Mouse (Mus musculus): ENCODE measurements at regions not wholly inside any gene's neighbourhood (a gene's known extent, or its start where the extent isn't known, plus 50 kb on each side); places are given as distances from the start of the nearest gene placed in this dataset.
A peak's percentile ranks its signal among the peaks of the same experiment; 100 is the strongest.

DNA sequence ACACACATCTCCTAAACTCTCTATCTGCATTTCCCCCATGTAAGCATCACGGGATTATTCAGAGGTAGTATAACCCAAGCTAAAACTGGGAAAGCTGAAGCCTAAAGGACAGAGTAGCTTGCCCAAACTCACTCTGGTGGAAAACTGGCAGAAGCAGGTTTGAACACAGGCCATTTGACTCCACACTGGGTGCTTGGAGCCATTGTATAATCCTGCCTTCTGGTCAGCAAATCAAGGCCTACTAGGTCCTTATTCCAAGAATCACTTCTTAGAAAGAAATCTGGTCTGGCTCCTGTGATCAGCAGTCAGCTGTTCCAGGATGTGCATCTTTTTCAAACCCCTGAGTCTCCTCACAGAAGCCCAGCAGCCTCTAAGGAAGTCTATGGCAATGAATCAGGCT is 582.4 kb downstream of the Nfib start:
- no peak for ATAC-seq (replicated peaks)
- Histone ChIP-seq H3K4me2 (replicated peaks) (no peak overlapping the region), H3K36me3 (no peaks in the 10 kb centered on the region), H3K9me3 (no peaks in the 10 kb centered on the region), H3K27ac (replicated peaks) (no peak overlapping the region), H3K27me3 (no peaks in the 10 kb centered on the region), H3K4me3 (no peak overlapping the region), H3K4me1 (no peaks in the 10 kb centered on the region), H3K9ac (replicated peaks) (no peak overlapping the region)
- 98% methylated on average over 1 of the region's 1 CpGs for WGBS

DNA sequence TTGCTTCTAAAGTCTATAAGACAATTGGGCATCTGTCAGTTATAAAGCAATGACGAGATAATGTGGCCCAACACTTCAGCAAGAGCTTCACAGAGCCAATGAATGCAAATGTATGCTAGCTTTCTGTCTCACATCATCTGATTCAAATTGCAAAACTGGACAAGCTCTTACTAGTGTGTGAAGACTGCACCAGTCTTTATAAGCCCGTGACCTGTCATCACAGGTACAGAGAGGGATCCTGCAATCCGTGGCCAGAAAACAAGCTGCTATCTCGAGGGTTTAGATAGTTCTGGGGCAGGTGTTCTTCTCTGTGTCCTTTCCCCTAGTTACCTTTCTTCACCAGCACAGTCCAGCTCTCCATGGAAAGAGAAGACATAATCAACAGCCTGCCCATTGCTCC is 584.8 kb downstream of the Nfib start:
- no peak for ATAC-seq (replicated peaks)
- no peaks in the 10 kb centered on the region for H3K27me3 ChIP-seq
- H3K9ac ChIP-seq (replicated peaks) = no peak overlapping the region
- no peak overlapping the region for H3K27ac ChIP-seq (replicated peaks)
- H3K4me3 ChIP-seq = no peak overlapping the region
- H3K36me3 ChIP-seq = no peaks in the 10 kb centered on the region
- no peaks in the 10 kb centered on the region for H3K9me3 ChIP-seq
- no peaks in the 10 kb centered on the region for H3K4me1 ChIP-seq
- H3K4me2 ChIP-seq (replicated peaks) = no peak overlapping the region
- WGBS = 61% methylated on average over 4 of the region's 4 CpGs

DNA sequence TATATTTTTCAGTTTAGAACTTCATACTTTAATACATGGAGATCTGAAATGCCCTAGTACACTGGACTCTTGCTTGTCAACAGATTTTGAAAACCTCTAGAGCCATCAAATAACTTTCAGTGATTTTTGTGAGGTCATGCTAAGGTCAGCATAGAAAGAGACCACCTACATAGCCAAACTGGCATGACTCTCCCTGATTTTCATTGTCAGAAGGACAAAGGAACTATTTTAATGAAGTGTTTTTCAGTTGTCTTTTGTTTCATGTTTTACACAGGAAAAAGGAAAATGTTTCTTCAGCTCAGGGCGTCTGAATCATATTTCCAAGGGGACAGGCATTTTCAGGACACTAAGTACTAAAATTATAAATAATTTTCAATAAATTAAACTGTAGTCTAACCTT is 585.2 kb downstream of the Nfib start:
- H3K27ac ChIP-seq (replicated peaks) = no peak overlapping the region
- no peak overlapping the region for H3K4me2 ChIP-seq (replicated peaks)
- no peaks in the 10 kb centered on the region for H3K27me3 ChIP-seq
- no peaks in the 10 kb centered on the region for H3K9me3 ChIP-seq
- no peaks in the 10 kb centered on the region for H3K4me1 ChIP-seq
- no peak overlapping the region for H3K9ac ChIP-seq (replicated peaks)
- no peak overlapping the region for H3K4me3 ChIP-seq
- no peak for ATAC-seq (replicated peaks)
- H3K36me3 ChIP-seq = no peaks in the 10 kb centered on the region
- 40% methylated on average over 1 of the region's 1 CpGs for WGBS

DNA sequence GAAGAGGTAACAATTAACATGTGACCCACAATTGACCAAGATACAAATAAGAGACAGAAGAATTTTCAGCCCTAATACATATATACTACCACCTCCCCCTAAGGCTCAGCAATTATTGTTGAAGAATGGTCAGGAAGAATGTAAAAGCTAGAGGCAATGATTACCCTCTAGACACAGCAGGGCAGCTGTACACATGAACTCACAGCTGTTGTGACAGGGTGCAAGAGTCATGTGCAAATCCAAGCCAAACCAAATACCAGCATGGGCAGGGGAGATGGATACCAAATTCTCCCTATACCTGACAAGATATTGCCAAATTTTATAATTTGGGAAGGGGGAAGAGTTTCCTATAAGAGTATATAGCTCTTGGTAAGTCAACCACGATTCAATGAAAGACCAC is 603.7 kb downstream of the Nfib start:
- Histone ChIP-seq H3K4me1 (peaks cover 9% of the 10 kb centered on the region), H3K9ac (replicated peaks) (no peak overlapping the region), H3K4me2 (replicated peaks) (no peak overlapping the region), H3K4me3 (no peak overlapping the region), H3K9me3 (no peaks in the 10 kb centered on the region), H3K27ac (replicated peaks) (no peak overlapping the region), H3K27me3 (no peaks in the 10 kb centered on the region), H3K36me3 (no peaks in the 10 kb centered on the region)
- no peak for ATAC-seq (replicated peaks)
- WGBS = 94% methylated on average over 1 of the region's 1 CpGs

GRCm38 (mm10) chr4:82099970-82100368 is 605.6 kb downstream of the Nfib start:
- Histone ChIP-seq H3K4me2 (replicated peaks) (no peak overlapping the region), H3K9me3 (no peaks in the 10 kb centered on the region), H3K4me3 (no peak overlapping the region), H3K4me1 (peaks cover 9% of the 10 kb centered on the region), H3K9ac (replicated peaks) (no peak overlapping the region), H3K27me3 (no peaks in the 10 kb centered on the region), H3K36me3 (no peaks in the 10 kb centered on the region), H3K27ac (replicated peaks) (no peak overlapping the region)
- no peak for ATAC-seq (replicated peaks)
- WGBS = 58% methylated on average over 6 of the region's 6 CpGs

GRCm38 (mm10) chr4:82098986-82099969 is 606.3 kb downstream of the Nfib start:
- Histone ChIP-seq H3K9ac (replicated peaks) (no peak overlapping the region), H3K27ac (replicated peaks) (0 out of 2 replicates have a peak overlapping the region, but pooled peaks have one; percentile 1), H3K9me3 (no peaks in the 10 kb centered on the region), H3K4me2 (replicated peaks) (no peak overlapping the region), H3K36me3 (no peaks in the 10 kb centered on the region), H3K4me1 (peaks cover 9% of the 10 kb centered on the region), H3K27me3 (no peaks in the 10 kb centered on the region), H3K4me3 (no peak overlapping the region)
- WGBS = 50% methylated on average over 13 of the region's 13 CpGs
- ATAC-seq (replicated peaks) = peak; percentile 67; the same call in 1 of the 2 replicates

DNA sequence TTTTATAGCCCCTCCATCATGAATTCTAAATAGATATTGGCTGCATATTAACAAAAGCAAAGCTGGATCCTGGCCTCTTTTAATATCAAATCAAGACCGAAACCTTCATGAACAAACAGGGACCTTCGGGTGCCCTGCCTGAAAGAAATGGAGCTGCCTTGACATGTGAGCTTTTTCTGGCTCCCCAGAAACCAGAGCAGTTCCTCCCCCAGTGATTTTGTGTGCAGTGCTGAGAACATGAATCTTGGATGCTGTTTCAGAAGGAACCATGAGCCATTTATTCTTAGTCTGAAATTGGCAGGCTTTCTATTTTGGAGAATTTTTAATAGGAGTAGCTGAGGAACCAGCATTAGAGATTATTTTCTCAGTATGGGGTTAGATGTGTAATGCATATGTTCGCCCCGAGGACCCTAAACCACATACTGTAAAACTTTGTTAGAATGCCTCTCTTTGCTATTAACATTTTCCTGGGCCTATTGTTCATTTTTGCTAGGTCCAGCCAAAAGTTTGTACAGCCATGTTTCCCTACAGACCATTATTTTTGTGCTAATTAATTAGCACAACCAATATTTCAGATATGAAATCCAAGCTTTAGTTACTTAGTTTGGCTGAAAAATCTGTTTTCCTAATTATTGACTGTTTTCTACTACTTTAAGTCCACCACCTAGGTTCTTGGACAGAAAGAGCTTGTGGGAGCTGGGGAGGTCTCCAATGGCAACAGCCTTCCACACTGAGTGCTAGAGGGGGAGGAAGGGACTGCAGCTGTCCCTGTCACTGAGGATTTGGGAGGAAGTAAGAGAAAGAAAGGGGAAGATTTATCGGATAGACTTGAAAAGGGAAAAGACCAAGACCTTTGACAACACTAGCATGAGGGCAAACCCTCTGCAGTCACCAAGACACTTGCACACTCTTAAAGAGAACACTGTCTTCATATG is 613.0 kb downstream of the Nfib start:
- H3K4me1 ChIP-seq = 0 out of 2 replicates have a peak, but pooled peaks cover 3% of the 10 kb centered on the region
- no peak overlapping the region for H3K4me3 ChIP-seq
- no peaks in the 10 kb centered on the region for H3K36me3 ChIP-seq
- H3K27ac ChIP-seq (replicated peaks) = peak overlapping the region; percentile 27
- no peak for ATAC-seq (replicated peaks)
- H3K9me3 ChIP-seq = no peaks in the 10 kb centered on the region
- no peak overlapping the region for H3K4me2 ChIP-seq (replicated peaks)
- 75% methylated on average over 5 of the region's 5 CpGs for WGBS
- H3K9ac ChIP-seq (replicated peaks) = no peak overlapping the region
- H3K27me3 ChIP-seq = no peaks in the 10 kb centered on the region

GRCm38 (mm10) chr4:82089657-82090056 is 615.9 kb downstream of the Nfib start:
- Histone ChIP-seq H3K4me3 (no peak overlapping the region), H3K4me2 (replicated peaks) (no peak overlapping the region), H3K9ac (replicated peaks) (no peak overlapping the region), H3K27me3 (no peaks in the 10 kb centered on the region), H3K36me3 (no peaks in the 10 kb centered on the region), H3K4me1 (0 out of 2 replicates have a peak, but pooled peaks cover 3% of the 10 kb centered on the region), H3K27ac (replicated peaks) (no peak overlapping the region), H3K9me3 (no peaks in the 10 kb centered on the region)
- 93% methylated on average over 5 of the region's 5 CpGs for WGBS
- no peak for ATAC-seq (replicated peaks)

GRCm38 (mm10) chr4:82083519-82083918 is 622.0 kb downstream of the Nfib start:
- H3K27me3 ChIP-seq = no peaks in the 10 kb centered on the region
- no peak overlapping the region for H3K4me2 ChIP-seq (replicated peaks)
- H3K9ac ChIP-seq (replicated peaks) = no peak overlapping the region
- WGBS = 76% methylated on average over 2 of the region's 2 CpGs
- no peak overlapping the region for H3K4me3 ChIP-seq
- H3K36me3 ChIP-seq = no peaks in the 10 kb centered on the region
- ATAC-seq (replicated peaks) = no peak
- H3K4me1 ChIP-seq = no peaks in the 10 kb centered on the region
- H3K27ac ChIP-seq (replicated peaks) = no peak overlapping the region
- no peaks in the 10 kb centered on the region for H3K9me3 ChIP-seq

- no peaks in the 10 kb centered on the region for H3K36me3 ChIP-seq
- H3K4me2 ChIP-seq (replicated peaks) = no peak overlapping the region
- no peaks in the 10 kb centered on the region for H3K27me3 ChIP-seq
- no peaks in the 10 kb centered on the region for H3K9me3 ChIP-seq
- no peaks in the 10 kb centered on the region for H3K4me1 ChIP-seq
- no peak overlapping the region for H3K27ac ChIP-seq (replicated peaks)
- no peak overlapping the region for H3K4me3 ChIP-seq
- H3K9ac ChIP-seq (replicated peaks) = no peak overlapping the region
- ATAC-seq (replicated peaks) = no peak
- WGBS = 81% methylated on average over 3 of the region's 3 CpGs
Measured at GRCm38 (mm10) chr4:82068050-82068449, 625.4 kb upstream of the Mpdz start.

DNA sequence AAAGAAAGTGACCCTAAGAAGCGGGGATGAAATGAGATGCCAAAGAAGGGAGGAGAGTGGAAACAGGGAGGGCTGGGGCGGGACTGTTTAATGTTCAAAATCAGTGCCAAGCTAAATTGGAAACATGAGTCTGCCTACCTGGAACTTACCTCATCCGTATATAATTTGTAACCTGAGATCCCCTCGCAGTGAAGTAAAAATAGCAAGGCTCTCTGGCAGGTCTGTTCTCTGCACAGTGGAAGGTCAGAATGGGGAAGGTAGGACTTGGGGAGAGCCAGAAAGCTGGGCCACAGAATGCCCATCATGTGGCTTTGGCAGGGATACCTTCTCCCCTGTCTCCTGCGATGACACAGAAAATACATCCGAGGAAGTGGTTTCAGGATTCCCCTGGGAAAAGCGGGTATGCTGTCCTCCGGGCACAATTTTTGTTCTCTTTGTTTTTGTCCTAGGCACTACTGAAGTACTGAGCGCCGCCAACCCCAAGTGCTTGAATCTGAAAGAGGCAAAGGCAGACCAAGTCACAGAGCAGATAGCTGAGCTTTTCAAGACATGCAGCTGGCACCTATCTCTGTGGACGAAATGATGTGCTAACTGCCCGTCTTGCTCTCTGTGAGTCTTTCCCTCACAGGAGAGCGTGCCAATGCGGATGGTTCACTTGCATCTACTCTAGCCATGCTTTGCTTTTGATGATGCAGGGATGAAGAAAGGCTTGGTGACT is 623.2 kb upstream of the Mpdz start:
- Histone ChIP-seq H3K27me3 (no peaks in the 10 kb centered on the region), H3K27ac (replicated peaks) (no peak overlapping the region), H3K9me3 (no peaks in the 10 kb centered on the region), H3K4me1 (no peaks in the 10 kb centered on the region), H3K4me2 (replicated peaks) (no peak overlapping the region), H3K4me3 (no peak overlapping the region), H3K9ac (replicated peaks) (no peak overlapping the region), H3K36me3 (no peaks in the 10 kb centered on the region)
- WGBS = 68% methylated on average over 14 of the region's 14 CpGs
- no peak for ATAC-seq (replicated peaks)
